Mouse (Mus musculus) heart, adult 8-10 months (tissue): ENCODE results near the gene Pgd. TPM values are rescaled to one million over a fixed set of nuclear protein-coding genes. Genes with fewer than 3 reads are reported as not detected.
"Not testable (repeated sequence)": the region's sequence is repeated elsewhere in the genome, so short reads cannot be mapped to it uniquely, and the experiment has no call there.

Experiments used
- DNase-seq: peaks from one replicate; pipeline ENCODE4 v3.0.0; 2022; ENCODE audit warnings: low spot score
- total RNA-seq, 4 experiments: library from RNA; stranded (reverse); gene quantifications; 2 replicates each; pipeline ENCODE4 v1.2.4; 2022

Gene Pgd
- 10 to 100 TPM; 37.5 to 47.2 (median 42.3) TPM for total RNA-seq

GRCm38 (mm10) chr4:149166215-149166946, at the start of gene Pgd:
Pgd (minus strand) TSS chr4:149166771.
- peak; percentile 97 for DNase-seq

- DNase-seq: no peak
These were observed 49.4 kb upstream of the Pgd start for GRCm38 (mm10) chr4:149215982-149216381.

GRCm38 (mm10) chr4:149215397-149215796, 48.8 kb upstream of the Pgd start:
- no peak for DNase-seq

GRCm38 (mm10) chr4:149214468-149214867, 47.9 kb upstream of the Pgd start:
- not testable (repeated sequence) for DNase-seq

- no peak for DNase-seq
These were observed 46.9 kb upstream of the Pgd start for GRCm38 (mm10) chr4:149213466-149213865.

- not testable (repeated sequence) for DNase-seq
These were observed 44.9 kb upstream of the Pgd start for GRCm38 (mm10) chr4:149211441-149211840.

GRCm38 (mm10) chr4:149202467-149202866, 35.9 kb upstream of the Pgd start:
- no peak for DNase-seq

GRCm38 (mm10) chr4:149201110-149201509, 34.5 kb upstream of the Pgd start:
- DNase-seq: no peak

- DNase-seq: no peak
These were observed 30.6 kb upstream of the Pgd start for GRCm38 (mm10) chr4:149197180-149197579.

GRCm38 (mm10) chr4:149191103-149191502, 24.5 kb upstream of the Pgd start:
- DNase-seq: no peak

- no peak for DNase-seq
These were observed 22.0 kb upstream of the Pgd start for GRCm38 (mm10) chr4:149188563-149188962.

GRCm38 (mm10) chr4:149182755-149183154, 16.2 kb upstream of the Pgd start:
- no peak for DNase-seq

GRCm38 (mm10) chr4:149182192-149182591, 15.6 kb upstream of the Pgd start:
- DNase-seq: peak; percentile 41

GRCm38 (mm10) chr4:149179573-149179972, 13.0 kb upstream of the Pgd start:
- DNase-seq: no peak

- DNase-seq: no peak
These were observed 12.6 kb upstream of the Pgd start for GRCm38 (mm10) chr4:149179160-149179559.

- DNase-seq: no peak
These were observed 11.8 kb upstream of the Pgd start for GRCm38 (mm10) chr4:149178328-149178727.

GRCm38 (mm10) chr4:149177046-149177445, 10.5 kb upstream of the Pgd start:
- no peak for DNase-seq

GRCm38 (mm10) chr4:149176645-149177044, 10.1 kb upstream of the Pgd start:
- no peak for DNase-seq

GRCm38 (mm10) chr4:149173661-149174060, 7.1 kb upstream of the Pgd start:
- DNase-seq: no peak

- peak; percentile 64 for DNase-seq
These were observed 6.1 kb upstream of the Pgd start for GRCm38 (mm10) chr4:149172666-149173065.

- no peak for DNase-seq
These were observed 5.5 kb upstream of the Pgd start for GRCm38 (mm10) chr4:149172083-149172482.

GRCm38 (mm10) chr4:149171581-149171981, 5.0 kb upstream of the Pgd start:
- no peak for DNase-seq

- DNase-seq: no peak
These were observed 3.9 kb upstream of the Pgd start for GRCm38 (mm10) chr4:149170394-149170931.
